Mouse (Mus musculus): ENCODE data around the gene Arsg.
A peak's percentile ranks its signal among the peaks of the same experiment; 100 is the strongest.

Arsg gene

DNA sequence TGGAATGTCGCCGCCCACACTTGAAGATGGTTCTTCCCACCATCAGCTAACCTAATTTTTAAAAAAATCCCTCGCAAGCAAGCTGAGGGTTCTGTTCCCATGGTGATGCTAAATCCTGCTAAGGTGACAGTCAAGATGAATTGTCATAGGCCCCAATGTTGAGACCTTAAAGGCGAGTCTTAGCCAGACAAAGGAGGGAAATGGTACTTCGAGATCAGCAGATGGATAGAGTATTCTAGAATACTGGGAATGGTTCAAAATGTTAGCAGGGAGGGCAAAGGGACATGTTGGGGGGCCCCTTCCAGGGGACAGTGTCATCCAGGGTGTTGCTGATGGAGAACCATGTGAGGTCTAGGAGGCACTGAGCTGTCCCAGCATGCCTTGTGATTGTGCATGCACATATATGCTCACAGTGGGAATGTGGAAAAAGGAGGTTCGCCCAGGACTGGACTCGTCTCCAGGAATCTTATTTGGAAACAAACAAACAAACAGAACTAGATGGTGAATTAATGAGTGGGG is 23.4 kb downstream of the Arsg start:
- DNase-seq = no peak

- no peak for DNase-seq
Observed at GRCm38 (mm10) chr11:109496996-109497714, 24.0 kb downstream of the Arsg start.

DNA sequence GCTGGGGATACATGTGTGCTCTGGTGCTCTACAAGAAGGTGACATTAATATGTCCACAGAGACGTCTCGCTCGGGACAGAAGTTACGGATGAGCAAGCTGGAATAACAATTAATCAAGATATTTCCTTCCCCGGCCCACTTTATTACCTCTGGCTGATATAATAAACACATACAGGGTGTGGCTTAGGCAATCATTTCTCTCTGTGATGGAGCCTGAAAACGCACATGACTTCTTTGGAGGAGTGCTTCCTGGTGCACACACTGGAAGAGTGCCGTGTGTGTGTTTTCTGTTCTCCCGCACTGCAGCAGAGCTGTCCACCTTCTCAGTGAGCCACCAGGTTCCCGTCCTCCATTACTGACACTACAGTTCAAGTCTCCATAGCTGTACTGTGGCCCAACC is 24.8 kb downstream of the Arsg start:
- DNase-seq = no peak

- peak; percentile 32 to 45 for DNase-seq
Observed at GRCm38 (mm10) chr11:109500206-109500605, 27.0 kb downstream of the Arsg start.

- DNase-seq = peak; percentile 39 to 48
Observed at GRCm38 (mm10) chr11:109504977-109505376, 31.8 kb downstream of the Arsg start.

- no peak for DNase-seq
Observed at GRCm38 (mm10) chr11:109505823-109506222, 32.6 kb downstream of the Arsg start.

DNA sequence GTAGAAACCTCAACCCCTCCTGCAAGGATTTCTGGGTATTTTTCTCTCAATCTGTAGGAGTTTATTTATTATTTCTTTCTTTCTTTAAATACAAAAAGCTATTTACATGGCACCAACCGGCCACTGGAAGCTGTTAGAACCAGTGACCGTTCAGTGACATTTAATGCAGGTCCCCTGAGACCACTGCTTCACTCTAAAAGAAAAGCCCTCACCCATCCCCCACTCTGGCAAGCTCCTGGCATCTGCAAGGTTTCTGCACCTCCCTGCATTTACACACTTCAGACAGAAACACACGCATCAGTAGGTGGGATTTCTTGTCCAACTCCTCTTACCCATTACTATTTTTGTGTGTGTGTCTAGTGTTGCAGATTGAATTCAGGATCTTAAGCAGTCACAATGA is 33.9 kb downstream of the Arsg start:
- DNase-seq = no peak

GRCm38 (mm10) chr11:109512995-109513675 is 40.0 kb downstream of the Arsg start:
- DNase-seq = no peak

GRCm38 (mm10) chr11:109514064-109514612 is 41.0 kb downstream of the Arsg start:
- DNase-seq = no peak

- DNase-seq = no peak
Observed at GRCm38 (mm10) chr11:109517330-109517729, 44.2 kb downstream of the Arsg start.

DNA sequence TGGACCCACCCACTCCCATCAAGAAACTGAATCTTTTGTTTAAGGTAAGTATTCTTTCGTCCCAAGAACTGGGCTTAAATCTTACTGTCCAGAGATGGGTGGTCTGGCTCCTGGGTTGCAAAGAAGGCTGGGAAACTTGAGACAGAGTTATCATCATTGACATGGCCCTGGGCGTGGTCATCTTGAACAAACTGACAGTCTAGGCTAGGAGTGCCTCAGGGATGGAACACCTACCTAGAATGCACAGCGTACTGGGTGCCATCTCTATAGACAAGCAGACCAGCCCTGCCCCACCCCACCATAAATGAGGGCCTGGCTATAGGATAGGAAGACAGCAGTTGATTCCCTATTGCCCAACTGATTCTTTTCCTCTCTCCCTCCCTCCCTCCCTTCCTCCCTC is 44.6 kb downstream of the Arsg start:
- DNase-seq = no peak

DNA sequence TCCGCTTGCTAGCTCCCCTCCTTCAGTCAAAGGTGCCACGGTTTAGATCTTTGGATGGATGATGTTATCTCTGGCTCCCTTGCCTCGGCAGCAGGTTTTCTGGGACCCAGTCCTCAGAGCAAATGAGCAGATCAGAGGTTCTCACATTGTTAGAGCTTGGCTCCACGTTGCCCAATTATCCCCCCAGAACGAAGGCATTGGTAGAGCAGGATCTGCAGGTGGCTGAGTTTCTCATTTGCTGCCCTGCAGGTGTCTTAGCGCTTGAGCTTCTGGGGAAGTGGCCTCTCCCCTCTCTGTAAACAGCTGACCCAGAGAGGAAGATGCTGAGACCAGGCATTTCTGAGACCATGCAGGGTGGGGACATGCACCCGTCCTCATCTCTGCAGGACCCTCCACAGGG is 47.8 kb downstream of the Arsg start:
- no peak for DNase-seq

- no peak for DNase-seq
Observed at GRCm38 (mm10) chr11:109524869-109525268, 51.7 kb downstream of the Arsg start.

- DNase-seq = no peak
Observed at GRCm38 (mm10) chr11:109525571-109525970, 52.4 kb downstream of the Arsg start.

DNA sequence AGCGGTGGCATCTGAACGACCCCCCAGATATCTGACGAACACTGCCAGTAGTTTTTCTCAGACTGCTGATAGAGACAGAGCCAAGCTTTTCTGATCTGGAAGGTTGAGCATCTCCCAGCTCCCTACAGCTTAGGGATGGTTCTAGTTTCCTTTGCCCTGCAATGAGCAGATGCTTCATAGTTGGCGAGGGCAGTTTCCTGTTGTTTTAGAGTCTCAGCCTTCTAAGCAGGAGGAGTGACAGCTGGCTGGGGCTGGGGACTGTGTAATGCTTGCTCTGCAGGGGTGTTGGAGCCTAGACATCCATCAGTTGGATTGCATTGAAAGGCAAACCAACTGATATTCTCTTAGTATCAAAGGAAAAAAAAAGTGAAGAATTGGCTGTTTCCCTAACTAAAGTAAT is 56.9 kb downstream of the Arsg start:
- DNase-seq = no peak

GRCm38 (mm10) chr11:109535966-109536365 is 62.8 kb downstream of the Arsg start:
- DNase-seq = no peak

GRCm38 (mm10) chr11:109536939-109537338 is 63.8 kb downstream of the Arsg start:
- no peak for DNase-seq

DNA sequence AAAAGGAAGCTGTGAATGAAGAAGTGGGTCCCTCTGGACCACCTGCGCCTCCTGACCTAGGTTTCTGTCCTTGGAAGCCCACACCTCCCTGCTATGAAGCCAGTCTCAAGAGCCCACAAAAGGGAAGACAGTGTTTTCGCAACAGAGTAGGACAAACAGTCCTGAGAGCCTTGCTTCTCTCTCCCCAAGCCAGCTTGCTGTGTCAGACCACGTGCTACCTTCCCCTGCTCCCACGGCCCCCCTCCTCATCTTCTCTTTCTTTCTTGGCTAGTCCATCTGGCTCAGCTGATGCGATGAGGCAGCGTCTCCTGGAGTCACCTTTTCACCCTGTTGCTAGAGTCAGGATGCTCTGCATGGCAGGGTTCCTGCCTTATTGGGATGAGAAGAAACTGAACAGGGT is 66.1 kb downstream of the Arsg start:
- peak in 1 of 2 experiments; percentile 22 for DNase-seq

GRCm38 (mm10) chr11:109543466-109543865 is 70.3 kb downstream of the Arsg start:
- DNase-seq = peak in 1 of 2 experiments; percentile 27

DNA sequence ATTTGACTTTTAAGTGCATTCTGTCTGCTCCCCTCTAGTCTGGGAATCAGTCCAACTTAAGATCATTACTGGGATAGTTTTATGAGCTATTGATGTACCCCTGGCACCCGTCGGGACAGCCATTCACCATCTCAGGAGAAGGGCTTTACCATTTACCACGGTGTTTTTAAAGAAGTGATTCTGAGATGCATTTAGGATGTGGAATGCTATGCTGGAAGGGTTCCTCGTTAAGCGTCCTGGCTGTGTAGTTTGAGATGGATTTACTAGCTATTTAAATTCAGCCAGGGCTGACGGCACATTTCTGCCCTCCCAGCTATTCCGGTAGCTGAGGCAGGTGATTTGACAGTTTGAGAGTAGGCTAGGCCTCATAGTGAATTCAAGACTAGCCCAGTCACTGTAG is 71.3 kb downstream of the Arsg start:
- DNase-seq = no peak

- no peak for DNase-seq
Observed at GRCm38 (mm10) chr11:109545265-109545664, 72.1 kb downstream of the Arsg start.

- DNase-seq = peak; percentile 48 to 69
Observed at GRCm38 (mm10) chr11:109545700-109546143, 72.5 kb downstream of the Arsg start.

GRCm38 (mm10) chr11:109546305-109547001 is 73.3 kb downstream of the Arsg start:
- DNase-seq = peak in 1 of 2 experiments; percentile 40

Measured in kidney, postnatal 4 days (tissue).